Mouse (Mus musculus) liver, embryonic 11.5 days (tissue): ENCODE results near the gene Slc39a11. TPM values are rescaled to one million over a fixed set of nuclear protein-coding genes. Genes with fewer than 3 reads are reported as not detected.

Experiments used
- ATAC-seq: fragments of 200-750 bp; cut with Nextera tagmentation; replicated peaks from 2 replicates; pipeline ENCODE4 v1.8.0; 2017; ENCODE audit warnings: moderate number of reproducible peaks, mild to moderate bottlenecking, moderate TSS enrichment, moderate library complexity; ENCODE audit not compliant: low FRiP score
- DNase-seq: peaks from one replicate; pipeline ENCODE4 v3.0.0-alpha.2; 2017; ENCODE audit warnings: low spot score
- H3K27ac ChIP-seq: fragments of 300-500 bp; sonication (generic); 2 replicates; pipeline ENCODE4 v1.5.1; 2014; ENCODE audit warnings: mild to moderate bottlenecking, low read depth, low read length, control low read depth
- H3K27me3 ChIP-seq: fragments of 300-500 bp; sonication (generic); replicated peaks from 2 replicates; pipeline ENCODE4 v1.6.1; 2014; ENCODE audit warnings: low read length, mixed read lengths; ENCODE audit not compliant: control insufficient read depth, insufficient read depth
- H3K36me3 ChIP-seq: fragments of 300-500 bp; sonication (generic); 2 replicates; pipeline ENCODE4 v1.6.1; 2014; ENCODE audit warnings: mild to moderate bottlenecking, low read length, moderate library complexity, mixed read lengths; ENCODE audit not compliant: control insufficient read depth, insufficient read depth
- H3K4me1 ChIP-seq: fragments of 300-500 bp; sonication (generic); replicated peaks from 2 replicates; pipeline ENCODE4 v1.6.1; 2014; ENCODE audit warnings: low read length, mixed read lengths; ENCODE audit not compliant: control insufficient read depth, insufficient read depth
- H3K4me2 ChIP-seq: fragments of 300-500 bp; sonication (generic); 2 replicates; pipeline ENCODE4 v1.6.1; 2014; ENCODE audit warnings: mild to moderate bottlenecking, control low read depth, moderate library complexity
- H3K4me3 ChIP-seq: fragments of 300-500 bp; sonication (generic); 2 replicates; pipeline ENCODE4 v1.5.1; 2014; ENCODE audit warnings: low read depth, low read length, control low read depth
- H3K9ac ChIP-seq: fragments of 300-500 bp; sonication (generic); 2 replicates; pipeline ENCODE4 v1.6.1; 2014; ENCODE audit warnings: low read depth, low read length, control low read depth
- H3K9me3 ChIP-seq: fragments of 300-500 bp; sonication (generic); 2 replicates; pipeline ENCODE4 v1.6.1; 2016; ENCODE audit warnings: low read length, inconsistent platforms, mixed read lengths; ENCODE audit not compliant: control insufficient read depth
- WGBS: fragments of 180-500 bp; shearing (Covaris S2); extraction: QIAGEN DNeasy Blood & Tissue Kit; methylation state at CpG from one replicate; pipeline ENCODE4 v1.1.7; 2014; 5-methylcytosine and 5-hydroxymethylcytosine counted together
- polyA plus RNA-seq: library from polyadenylated mRNA; unstranded; fragments of >200 nt; fragmentation: Nextera tagmentation; extraction: Ambion mirVana; gene quantifications from 2 replicates; pipeline ENCODE4 v1.2.1, GENCODE M21; 2014

The Slc39a11 gene
- polyA plus RNA-seq, 1 experiment from 2014 or later = 20.9 TPM

- 64% methylated on average over 5 of the region's 5 CpGs for WGBS
- Histone ChIP-seq H3K36me3 (no peaks in the 10 kb centered on the region), H3K27me3 (no peaks in the 10 kb centered on the region), H3K9ac (no peak overlapping the region), H3K4me3 (no peak overlapping the region), H3K4me2 (no peak overlapping the region), H3K27ac (no peak overlapping the region), H3K9me3 (no peaks in the 10 kb centered on the region), H3K4me1 (no peaks in the 10 kb centered on the region)
- ATAC-seq (no peak), DNase-seq (no peak)
Measured at GRCm38 (mm10) chr11:113303204-113303603, 346.7 kb downstream of the Slc39a11 start.

- Histone ChIP-seq H3K9ac (no peak overlapping the region), H3K4me3 (no peak overlapping the region), H3K4me1 (no peaks in the 10 kb centered on the region), H3K27me3 (no peaks in the 10 kb centered on the region), H3K36me3 (no peaks in the 10 kb centered on the region), H3K27ac (no peak overlapping the region), H3K9me3 (no peaks in the 10 kb centered on the region), H3K4me2 (no peak overlapping the region)
- ATAC-seq = no peak
- DNase-seq = no peak
- 78% methylated on average over 10 of the region's 10 CpGs for WGBS
Measured at GRCm38 (mm10) chr11:113299492-113299891, 350.4 kb downstream of the Slc39a11 start.

GRCm38 (mm10) chr11:113297765-113298164, 352.1 kb downstream of the Slc39a11 start:
- Histone ChIP-seq H3K4me1 (no peaks in the 10 kb centered on the region), H3K9me3 (no peaks in the 10 kb centered on the region), H3K27ac (no peak overlapping the region), H3K4me3 (no peak overlapping the region), H3K36me3 (no peaks in the 10 kb centered on the region), H3K4me2 (no peak overlapping the region), H3K27me3 (no peaks in the 10 kb centered on the region), H3K9ac (no peak overlapping the region)
- DNase-seq (peak; percentile 56), ATAC-seq (no peak)
- 23% methylated on average over 2 of the region's 2 CpGs for WGBS

GRCm38 (mm10) chr11:113296912-113297625, 352.8 kb downstream of the Slc39a11 start:
- H3K9me3 ChIP-seq = no peaks in the 10 kb centered on the region
- H3K27ac ChIP-seq = no peak overlapping the region
- H3K27me3 ChIP-seq = no peaks in the 10 kb centered on the region
- WGBS = 86% methylated on average over 22 of the region's 22 CpGs
- no peak overlapping the region for H3K9ac ChIP-seq
- no peak overlapping the region for H3K4me2 ChIP-seq
- H3K36me3 ChIP-seq = no peaks in the 10 kb centered on the region
- no peak for ATAC-seq
- H3K4me1 ChIP-seq = no peaks in the 10 kb centered on the region
- DNase-seq = no peak
- H3K4me3 ChIP-seq = no peak overlapping the region

GRCm38 (mm10) chr11:113296162-113296561, 353.7 kb downstream of the Slc39a11 start:
- no peak overlapping the region for H3K4me2 ChIP-seq
- no peak overlapping the region for H3K9ac ChIP-seq
- H3K27ac ChIP-seq = no peak overlapping the region
- H3K4me3 ChIP-seq = no peak overlapping the region
- no peaks in the 10 kb centered on the region for H3K4me1 ChIP-seq
- H3K36me3 ChIP-seq = no peaks in the 10 kb centered on the region
- 26% methylated on average over 7 of the region's 7 CpGs for WGBS
- no peak for ATAC-seq
- peak; percentile 60 for DNase-seq
- H3K9me3 ChIP-seq = no peaks in the 10 kb centered on the region
- no peaks in the 10 kb centered on the region for H3K27me3 ChIP-seq

- H3K4me3 ChIP-seq = no peak overlapping the region
- no peaks in the 10 kb centered on the region; the same call in 1 of the 2 replicates for H3K4me1 ChIP-seq
- H3K36me3 ChIP-seq = no peaks in the 10 kb centered on the region
- ATAC-seq (no peak), DNase-seq (no peak)
- no peaks in the 10 kb centered on the region for H3K9me3 ChIP-seq
- no peak overlapping the region for H3K4me2 ChIP-seq
- H3K27me3 ChIP-seq = no peaks in the 10 kb centered on the region
- H3K27ac ChIP-seq = no peak overlapping the region
- no peak overlapping the region for H3K9ac ChIP-seq
- 66% methylated on average over 8 of the region's 8 CpGs for WGBS
Measured at GRCm38 (mm10) chr11:113294518-113294917, 355.4 kb downstream of the Slc39a11 start.

- DNase-seq = no peak
- Histone ChIP-seq H3K9me3 (no peaks in the 10 kb centered on the region), H3K4me1 (no peaks in the 10 kb centered on the region; the same call in 1 of the 2 replicates), H3K36me3 (no peaks in the 10 kb centered on the region), H3K4me3 (no peak overlapping the region), H3K4me2 (no peak overlapping the region), H3K27ac (no peak overlapping the region), H3K9ac (no peak overlapping the region), H3K27me3 (no peaks in the 10 kb centered on the region)
- no peak for ATAC-seq
- 81% methylated on average over 13 of the region's 13 CpGs for WGBS
Measured at GRCm38 (mm10) chr11:113292906-113293614, 356.8 kb downstream of the Slc39a11 start.

- Histone ChIP-seq H3K4me1 (no peaks in the 10 kb centered on the region; the same call in 1 of the 2 replicates), H3K27ac (no peak overlapping the region), H3K4me2 (no peak overlapping the region), H3K27me3 (no peaks in the 10 kb centered on the region), H3K36me3 (no peaks in the 10 kb centered on the region), H3K9ac (no peak overlapping the region), H3K9me3 (no peaks in the 10 kb centered on the region), H3K4me3 (no peak overlapping the region)
- DNase-seq = no peak
- no peak for ATAC-seq
- 74% methylated on average over 17 of the region's 17 CpGs for WGBS
Measured at GRCm38 (mm10) chr11:113291781-113292714, 357.8 kb downstream of the Slc39a11 start.
